Mouse (Mus musculus): ENCODE results near the gene Gm20479.

The Gm20479 gene

DNA sequence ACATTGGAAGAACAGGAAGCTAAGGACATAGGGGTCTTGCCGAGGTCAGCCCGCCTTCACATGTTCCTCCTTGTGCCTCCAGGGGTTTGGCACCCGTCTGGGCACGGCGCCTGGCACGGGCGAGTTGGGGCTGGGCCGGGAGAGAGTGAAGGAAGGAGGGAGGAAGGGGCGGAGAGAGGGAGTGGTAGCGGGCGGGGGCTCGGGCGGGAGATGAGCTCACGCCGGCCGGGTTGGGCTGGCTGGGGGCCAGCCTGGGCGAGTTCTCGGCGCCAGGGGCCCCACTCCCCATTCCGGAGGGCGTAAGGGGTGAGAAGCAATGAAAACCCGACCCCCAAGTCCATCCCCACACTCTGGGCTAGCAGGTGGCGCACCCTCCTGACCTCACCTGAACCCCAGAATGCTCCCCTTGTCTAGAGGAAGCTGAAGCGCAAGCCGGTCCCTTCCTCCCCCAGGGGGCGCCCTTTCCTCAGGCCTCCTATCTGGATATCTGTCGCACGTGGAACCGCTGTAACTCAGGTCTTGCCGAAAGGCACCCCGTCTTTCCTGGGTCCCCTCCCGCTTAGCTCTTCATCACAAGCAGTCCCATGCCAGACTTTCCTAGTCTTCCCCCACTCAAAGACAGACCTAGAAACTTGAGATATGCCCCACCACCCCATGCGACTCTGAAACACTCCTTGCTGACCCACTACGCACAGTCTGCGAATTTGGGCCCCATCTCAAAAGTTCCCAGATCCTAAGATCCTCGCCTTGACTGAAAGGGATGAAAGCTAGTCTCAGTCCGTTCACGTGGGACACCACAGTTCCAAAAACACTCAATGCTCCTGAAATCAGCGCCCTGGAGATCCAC, 24.6 kb downstream of the Gm20479 start:
- DNase-seq: peak; percentile 74

GRCm38 (mm10) chr7:27331854-27332253, 25.4 kb downstream of the Gm20479 start:
- DNase-seq: no peak

DNA sequence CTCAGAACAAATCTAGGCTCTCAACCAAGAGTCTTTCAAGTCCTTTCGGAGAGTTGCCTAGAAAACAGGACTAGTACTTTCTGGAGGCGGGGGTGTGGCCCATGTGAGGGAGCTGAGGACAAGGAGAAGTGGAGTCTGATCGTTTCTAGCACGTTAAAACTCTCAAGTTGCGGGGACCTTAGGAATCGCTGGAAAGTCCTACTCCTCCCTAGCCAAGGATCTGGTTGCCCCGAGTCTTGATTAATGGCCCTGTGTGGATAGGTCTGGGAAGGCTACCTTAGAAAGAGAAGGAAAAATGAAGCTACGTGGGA, 25.7 kb downstream of the Gm20479 start:
- no peak for DNase-seq

GRCm38 (mm10) chr7:27330709-27331540, 26.3 kb downstream of the Gm20479 start:
- no peak for DNase-seq

DNA sequence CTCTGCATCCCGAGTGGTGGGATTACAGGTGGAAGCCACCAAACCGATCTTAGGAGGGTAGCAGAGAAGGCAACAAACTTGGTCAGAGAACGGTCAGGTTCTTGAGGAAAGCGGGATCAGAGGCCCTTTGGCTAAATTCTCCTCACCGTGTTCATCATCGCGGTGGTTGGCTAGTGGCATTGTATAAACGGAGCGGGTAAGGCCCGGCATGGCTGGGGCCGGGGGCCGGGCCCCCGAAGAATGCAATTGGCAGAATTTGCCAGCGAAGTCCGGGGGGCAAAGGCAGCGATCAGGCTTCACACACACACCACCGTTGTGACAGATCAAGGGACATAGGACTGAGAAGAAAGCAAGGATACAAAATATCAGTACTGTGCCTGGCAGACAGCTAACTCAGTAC, 27.2 kb downstream of the Gm20479 start:
- DNase-seq: no peak

GRCm38 (mm10) chr7:27329326-27329947, 27.8 kb downstream of the Gm20479 start:
- DNase-seq: peak; percentile 78

DNA sequence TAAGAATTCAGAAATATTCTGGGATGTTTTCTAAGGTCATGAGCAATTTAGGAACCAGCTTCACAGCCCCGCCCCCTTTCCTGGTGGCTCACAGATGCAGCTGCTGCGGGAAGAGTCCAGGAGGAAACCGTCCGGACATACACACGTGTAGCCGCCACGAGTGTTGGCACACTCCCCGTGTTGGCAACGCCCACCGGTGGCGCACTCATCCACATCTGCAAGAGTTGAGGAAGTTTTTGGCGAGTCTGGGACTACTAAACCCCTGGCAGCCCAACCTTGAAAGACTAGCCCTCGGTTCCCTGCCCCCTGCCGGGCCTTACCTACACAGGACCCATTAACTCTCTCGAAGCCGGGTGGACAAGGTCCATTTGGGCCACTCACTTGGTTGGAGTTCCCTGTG, 28.6 kb downstream of the Gm20479 start:
- no peak for DNase-seq

- DNase-seq: no peak
Observed at GRCm38 (mm10) chr7:27328161-27328560, 29.1 kb downstream of the Gm20479 start.

- no peak for DNase-seq
Observed at GRCm38 (mm10) chr7:27327500-27327899, 29.7 kb downstream of the Gm20479 start.

DNA sequence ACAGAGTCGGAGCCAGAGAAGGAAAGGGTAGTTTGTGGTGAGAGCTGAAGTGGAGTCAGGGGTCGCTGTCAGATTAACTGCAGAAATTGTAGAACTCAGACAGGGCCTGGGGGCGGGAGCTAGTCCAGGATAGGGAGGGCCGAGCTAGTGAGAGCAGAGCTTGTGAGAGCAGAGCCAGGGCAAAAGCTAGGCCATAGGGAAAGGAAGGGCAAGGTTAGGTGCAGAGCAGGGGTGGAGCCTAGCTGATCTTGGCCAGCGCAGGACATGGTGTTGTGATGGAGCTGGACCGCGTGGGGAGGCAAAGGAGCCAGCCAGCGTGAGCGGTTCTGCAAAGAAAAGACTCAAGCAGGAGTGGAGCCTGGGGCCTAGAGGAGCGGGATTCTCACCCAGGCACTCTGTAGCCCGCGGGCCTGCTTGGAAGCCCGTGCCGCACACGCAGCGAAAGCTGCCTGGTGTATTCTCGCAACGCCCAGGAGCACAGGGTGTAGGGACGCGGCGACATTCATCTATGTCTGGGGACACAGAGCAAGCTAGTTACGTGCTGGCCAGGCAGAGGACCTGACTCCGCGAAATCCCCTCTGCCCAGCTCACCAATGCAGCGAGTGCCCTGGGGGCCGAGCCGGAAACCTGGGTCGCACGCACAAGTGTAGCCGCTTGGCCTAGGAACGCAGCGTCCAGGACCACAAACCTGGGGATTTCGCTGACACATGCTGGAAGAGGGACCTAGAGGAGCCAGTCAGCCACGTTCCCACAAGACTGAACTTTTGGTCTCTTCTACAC, 30.9 kb downstream of the Gm20479 start:
- peak; percentile 49 for DNase-seq

GRCm38 (mm10) chr7:27325697-27326096, 31.5 kb downstream of the Gm20479 start:
- DNase-seq: peak; percentile 52

DNA sequence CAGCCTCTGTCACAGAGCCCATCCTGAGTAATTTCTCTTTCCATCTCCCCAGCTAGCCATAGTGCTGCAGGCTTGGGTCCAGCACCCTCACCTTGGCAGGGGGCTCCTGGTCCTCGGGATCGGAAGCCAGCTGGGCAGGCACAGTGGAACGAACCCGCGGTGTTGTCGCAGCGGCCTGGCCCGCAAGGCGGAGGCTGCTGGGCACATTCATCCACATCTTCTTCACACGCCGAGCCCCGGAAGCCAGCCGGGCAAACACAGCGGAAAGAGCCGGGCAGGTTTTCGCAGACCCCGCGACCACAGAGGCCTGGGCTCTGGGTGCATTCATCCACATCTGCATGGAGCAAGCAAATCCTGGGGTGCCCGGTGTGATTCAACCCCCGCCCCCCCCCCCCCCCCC, 32.3 kb downstream of the Gm20479 start:
- no peak for DNase-seq

DNA sequence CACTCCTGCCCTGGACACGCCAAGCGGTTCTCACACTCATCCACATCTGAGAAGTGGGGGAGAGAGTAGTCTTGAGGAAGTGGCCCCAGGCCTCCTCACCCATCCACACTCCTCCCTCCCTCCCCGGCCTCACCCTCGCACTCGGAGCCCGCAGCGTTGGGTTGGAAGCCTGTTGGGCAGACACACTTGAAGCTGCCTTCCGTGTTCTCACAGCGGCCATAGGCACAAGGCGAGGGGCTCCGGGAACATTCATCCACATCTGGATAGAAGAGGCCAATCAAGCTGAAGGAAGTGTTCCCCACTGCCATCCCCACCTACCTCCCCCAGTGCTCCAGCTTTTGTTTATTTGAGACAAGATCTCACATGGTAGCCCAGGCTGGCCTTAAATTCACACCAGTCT, 33.1 kb downstream of the Gm20479 start:
- DNase-seq: no peak

GRCm38 (mm10) chr7:27323001-27323400, 34.2 kb downstream of the Gm20479 start:
- DNase-seq: no peak

DNA sequence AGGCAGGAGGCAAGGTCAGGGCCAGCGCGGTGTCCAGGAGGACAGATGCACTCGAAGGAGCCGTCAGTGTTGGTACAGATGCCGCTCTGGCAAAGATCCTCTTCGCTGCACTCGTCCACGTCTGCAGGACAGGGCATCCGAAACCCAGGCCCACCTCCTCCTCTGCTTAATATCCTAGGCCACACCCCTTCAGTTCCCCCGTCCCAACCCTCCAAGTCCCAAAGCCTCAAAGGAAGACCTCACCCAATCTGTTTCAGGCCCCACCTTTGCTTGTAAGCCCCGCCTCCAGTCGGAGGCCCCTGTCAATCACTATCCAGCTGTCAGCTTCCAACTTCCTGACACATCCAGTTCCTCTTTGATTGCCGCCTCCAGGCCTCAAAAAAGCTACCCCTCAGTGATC, 34.9 kb downstream of the Gm20479 start:
- DNase-seq: no peak

GRCm38 (mm10) chr7:27319411-27319810, 37.8 kb downstream of the Gm20479 start:
- no peak for DNase-seq

DNA sequence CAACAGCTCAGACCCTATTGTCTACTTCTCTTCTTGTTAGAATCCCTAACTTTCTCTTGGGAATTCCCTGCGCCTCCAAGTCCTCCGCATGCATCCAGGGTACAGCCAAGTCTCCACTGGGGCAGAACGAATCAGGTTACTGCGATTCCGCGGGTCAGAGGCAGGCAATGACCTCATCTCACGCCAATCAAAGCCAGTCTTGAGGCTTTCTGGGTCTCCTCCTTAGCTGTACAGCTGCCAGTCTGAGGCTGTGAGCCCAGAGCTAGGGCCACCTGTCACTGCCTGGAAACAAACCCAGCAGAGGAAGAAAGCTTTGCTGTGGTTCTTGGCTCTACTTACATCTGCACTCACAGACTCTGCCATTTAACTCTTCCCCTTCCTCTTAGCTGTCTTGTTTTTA, 41.3 kb downstream of the Gm20479 start:
- DNase-seq: no peak

GRCm38 (mm10) chr7:27314393-27314792, 42.8 kb downstream of the Gm20479 start:
- DNase-seq: no peak

GRCm38 (mm10) chr7:27311651-27312284, 45.5 kb downstream of the Gm20479 start:
- no peak for DNase-seq

DNA sequence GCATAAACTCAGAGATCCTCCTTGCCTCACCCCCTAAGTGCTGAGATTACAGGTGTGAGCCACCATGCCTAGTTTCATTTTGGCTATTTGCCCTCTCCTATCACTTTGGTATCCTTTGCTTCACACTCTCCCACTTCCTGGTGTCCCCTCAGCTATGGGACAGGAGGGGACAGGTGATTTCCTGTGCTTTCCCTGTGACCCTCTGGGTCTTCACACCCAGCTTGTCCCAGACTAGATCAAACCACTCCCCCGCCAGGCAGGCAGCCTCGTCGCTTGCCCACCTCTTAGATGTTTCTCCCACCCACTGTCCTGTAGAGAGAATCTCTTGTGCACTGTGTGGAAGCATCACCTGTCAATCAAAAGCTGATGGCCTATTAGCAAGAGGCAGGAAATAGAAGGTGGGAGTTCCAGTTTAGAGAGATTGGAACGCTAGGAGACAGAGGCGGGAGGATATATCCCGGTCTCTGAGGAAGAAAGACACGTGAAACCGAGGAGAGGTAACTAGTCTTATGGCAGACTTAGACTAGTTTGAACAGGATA, 46.2 kb downstream of the Gm20479 start:
- no peak for DNase-seq

DNA sequence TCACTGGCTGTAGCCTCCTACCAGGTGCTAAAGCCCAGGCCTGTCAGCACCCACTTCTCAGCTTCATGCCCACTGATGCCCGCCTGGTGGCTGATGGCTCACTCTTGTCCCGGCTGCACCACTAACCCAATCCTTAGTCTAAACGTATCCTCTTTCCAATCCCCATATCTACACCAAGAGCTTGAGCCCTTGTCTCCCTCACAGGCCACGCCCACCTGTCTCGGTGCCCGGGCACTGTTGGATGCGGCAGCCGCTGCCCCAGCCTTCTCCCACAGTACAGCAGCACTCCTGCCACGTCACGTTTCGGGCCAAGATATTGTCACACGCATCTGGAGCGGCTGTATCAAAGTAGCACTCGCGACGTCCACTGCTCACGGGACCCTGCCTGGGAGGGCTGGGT, 46.9 kb downstream of the Gm20479 start:
- DNase-seq: no peak

GRCm38 (mm10) chr7:27309832-27310231, 47.4 kb downstream of the Gm20479 start:
- no peak for DNase-seq
